Mouse (Mus musculus) forebrain, embryonic 14.5 days (tissue): ENCODE data around the gene Shf. TPM values are rescaled to one million over a fixed set of nuclear protein-coding genes. Genes with fewer than 3 reads are reported as not detected.

Experiments used
- ATAC-seq: fragments of 200-750 bp; cut with Nextera tagmentation; 2 replicates; pipeline ENCODE4 v1.8.0; 2017; ENCODE audit warnings: mild to moderate bottlenecking, moderate library complexity
- DNase-seq: peaks from one replicate; pipeline ENCODE4 v3.0.0-alpha.2; 2015; ENCODE audit warnings: low spot score
- H3K27ac ChIP-seq: fragments of 300-500 bp; sonication (generic); 2 replicates; pipeline ENCODE4 v1.5.1; 2014; ENCODE audit warnings: low read depth, mild to moderate bottlenecking, control low read depth, low read length, moderate library complexity
- H3K27me3 ChIP-seq: fragments of 300-500 bp; sonication (generic); replicated peaks from 2 replicates; pipeline ENCODE4 v1.6.1; 2014; ENCODE audit warnings: low read length, control low read depth, mixed read lengths; ENCODE audit not compliant: control insufficient read depth, insufficient read depth
- H3K36me3 ChIP-seq: fragments of 300-500 bp; sonication (generic); 2 replicates; pipeline ENCODE4 v1.6.1; 2014; ENCODE audit warnings: low read length, control low read depth; ENCODE audit not compliant: control insufficient read depth, insufficient read depth
- H3K4me1 ChIP-seq: fragments of 300-500 bp; sonication (generic); 2 replicates; pipeline ENCODE4 v1.6.1; 2014; ENCODE audit warnings: antibody characterized with exemption, low read length, control low read depth; ENCODE audit not compliant: control insufficient read depth, insufficient read depth
- H3K4me2 ChIP-seq: fragments of 300-500 bp; sonication (generic); 2 replicates; pipeline ENCODE4 v1.6.1; 2014; ENCODE audit warnings: mild to moderate bottlenecking, control low read depth, low read length
- H3K4me3 ChIP-seq: fragments of 300-500 bp; sonication (generic); 2 replicates; pipeline ENCODE4 v1.5.1; 2014; ENCODE audit warnings: low read depth, low read length, control low read depth
- H3K9ac ChIP-seq: fragments of 300-500 bp; sonication (generic); 2 replicates; pipeline ENCODE4 v1.6.1; 2014; ENCODE audit warnings: mild to moderate bottlenecking, low read length, control low read depth, moderate library complexity
- H3K9me3 ChIP-seq: fragments of 300-500 bp; sonication (generic); replicated peaks from 2 replicates; pipeline ENCODE4 v1.6.1; 2016; ENCODE audit warnings: low read length, control low read depth, mixed read lengths; ENCODE audit not compliant: control insufficient read depth
- WGBS: fragments of 180-500 bp; shearing (Covaris S2); extraction: QIAGEN DNeasy Blood & Tissue Kit; methylation state at CpG from one replicate; pipeline ENCODE4 v1.1.7; 2014; 5-methylcytosine and 5-hydroxymethylcytosine counted together
- polyA plus RNA-seq: library from polyadenylated mRNA; unstranded; fragments of >200 nt; fragmentation: Nextera tagmentation; extraction: Ambion mirVana; gene quantifications from 2 replicates; pipeline ENCODE4 v1.2.1, GENCODE M21; 2014

Shf gene
- polyA plus RNA-seq, 1 experiment from 2014 or later = 12.4 TPM

- Histone ChIP-seq H3K27me3 (peaks cover 8% of the 10 kb centered on the region), H3K4me2 (no peak overlapping the region), H3K9me3 (no peaks in the 10 kb centered on the region), H3K4me3 (no peak overlapping the region), H3K36me3 (no peaks in the 10 kb centered on the region), H3K27ac (no peak overlapping the region), H3K9ac (no peak overlapping the region), H3K4me1 (peaks cover 4% of the 10 kb centered on the region)
- DNase-seq (no peak), ATAC-seq (no peak)
- 80% methylated on average over 5 of the region's 5 CpGs for WGBS
Observed at GRCm38 (mm10) chr2:122374012-122374411, 5.0 kb upstream of the Shf start.

DNA sequence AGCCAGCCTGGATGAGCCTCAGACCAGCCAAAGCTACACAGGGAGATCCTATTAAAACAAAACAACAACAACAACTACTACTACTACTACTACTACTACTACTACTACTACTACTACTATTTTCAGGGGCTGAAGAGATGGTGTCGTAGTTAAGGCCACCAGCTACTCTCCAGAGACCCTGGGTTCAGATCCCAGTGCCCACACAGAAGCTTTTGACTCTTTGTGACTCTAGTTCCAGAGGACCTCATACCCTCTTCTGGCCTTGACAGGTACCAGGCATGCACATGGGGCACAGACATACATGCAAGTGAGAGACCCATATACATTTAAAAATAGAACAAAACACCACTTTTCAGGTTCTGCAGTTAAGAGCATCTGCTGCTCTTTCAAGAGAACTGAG, 3.6 kb upstream of the Shf start:
- WGBS = 78% methylated on average over 1 of the region's 1 CpGs
- H3K9me3 ChIP-seq = no peaks in the 10 kb centered on the region
- H3K27me3 ChIP-seq = peaks cover 8% of the 10 kb centered on the region
- no peak overlapping the region for H3K9ac ChIP-seq
- no peak overlapping the region for H3K27ac ChIP-seq
- no peak overlapping the region for H3K4me2 ChIP-seq
- no peak overlapping the region for H3K4me3 ChIP-seq
- no peak for ATAC-seq
- no peaks in the 10 kb centered on the region for H3K36me3 ChIP-seq
- peaks cover 9% of the 10 kb centered on the region for H3K4me1 ChIP-seq
- DNase-seq = no peak

DNA sequence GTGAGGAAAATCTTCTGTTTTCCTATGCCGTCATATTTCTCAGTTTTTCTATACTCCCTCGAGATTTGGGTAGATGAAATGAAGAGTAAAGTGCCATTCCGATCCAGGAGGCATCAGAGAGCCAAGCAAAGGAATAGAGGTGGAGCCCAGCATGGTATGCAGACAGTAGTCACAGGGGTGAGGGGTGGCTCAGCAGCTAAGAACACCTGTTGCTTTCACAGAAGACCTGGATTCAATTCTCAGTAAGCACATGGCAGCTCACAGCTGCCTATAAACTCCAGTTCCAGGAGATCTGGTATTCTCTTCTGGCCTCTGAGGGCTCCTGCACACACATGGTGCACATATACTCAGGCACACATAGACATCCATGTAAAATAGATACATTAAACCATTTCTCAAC, 3.1 kb upstream of the Shf start:
- H3K9me3 ChIP-seq = no peaks in the 10 kb centered on the region
- no peaks in the 10 kb centered on the region for H3K36me3 ChIP-seq
- peaks cover 14% of the 10 kb centered on the region for H3K4me1 ChIP-seq
- 71% methylated on average over 3 of the region's 3 CpGs for WGBS
- peaks cover 8% of the 10 kb centered on the region for H3K27me3 ChIP-seq
- no peak for ATAC-seq
- no peak for DNase-seq
- no peak overlapping the region for H3K4me2 ChIP-seq
- H3K4me3 ChIP-seq = no peak overlapping the region
- no peak overlapping the region for H3K9ac ChIP-seq
- no peak overlapping the region for H3K27ac ChIP-seq

DNA sequence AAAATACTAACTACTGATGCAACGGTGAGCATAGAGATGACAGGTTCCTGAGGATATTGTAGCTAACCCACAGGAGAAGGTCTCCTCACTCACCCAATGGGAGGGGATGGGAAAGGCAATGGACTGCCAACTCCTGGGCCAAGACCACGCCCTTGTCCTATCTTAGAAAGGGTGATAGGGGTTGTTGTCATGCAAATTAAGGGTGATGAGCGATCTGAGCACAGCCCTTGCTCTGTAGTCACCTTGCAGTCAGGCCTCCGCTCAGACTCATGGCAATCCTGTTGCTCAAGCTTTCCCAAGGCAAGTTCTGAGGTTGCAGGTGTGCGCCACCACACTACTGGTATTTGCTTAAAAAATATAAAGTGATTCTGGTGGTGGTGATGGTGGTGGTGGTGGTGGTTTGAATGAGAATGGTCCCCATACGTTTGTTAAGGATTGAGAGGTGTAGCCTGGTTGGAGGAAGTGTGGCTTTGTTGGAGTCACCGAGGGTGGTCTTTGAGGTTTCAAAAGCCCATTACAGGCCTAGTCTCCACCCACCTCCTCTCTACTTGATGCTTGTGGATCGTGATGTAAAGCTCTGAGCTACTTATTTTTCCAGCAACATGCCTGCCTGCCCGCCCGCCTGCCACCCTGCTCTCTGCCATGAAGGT, 1.3 kb upstream of the Shf start:
- Histone ChIP-seq H3K4me2 (no peak overlapping the region), H3K9ac (no peak overlapping the region), H3K36me3 (no peaks in the 10 kb centered on the region), H3K27ac (no peak overlapping the region), H3K9me3 (no peaks in the 10 kb centered on the region), H3K4me3 (no peak overlapping the region), H3K27me3 (peaks cover 8% of the 10 kb centered on the region), H3K4me1 (peaks cover 25% of the 10 kb centered on the region)
- no peak for ATAC-seq
- no peak for DNase-seq
- WGBS = 27% methylated on average over 10 of the region's 10 CpGs

GRCm38 (mm10) chr2:122368081-122368971, 636 bp downstream of the Shf start:
- Histone ChIP-seq H3K4me2 (peak overlapping the region; percentile 88), H3K4me1 (peaks cover 25% of the 10 kb centered on the region), H3K9ac (peak overlapping the region; percentile 92), H3K36me3 (peaks cover 6% of the 10 kb centered on the region; the same call in 1 of the 2 replicates), H3K4me3 (peak overlapping the region; percentile 84), H3K27ac (peak overlapping the region; percentile 76), H3K9me3 (no peaks in the 10 kb centered on the region), H3K27me3 (peaks cover 8% of the 10 kb centered on the region)
- WGBS = under 1% methylated on average over 30 of the region's 55 CpGs
- DNase-seq (peak; percentile 29), ATAC-seq (peak; percentile 42)

- 27% methylated on average over 3 of the region's 4 CpGs for WGBS
- Histone ChIP-seq H3K4me3 (peak overlapping the region; percentile 84), H3K9me3 (no peaks in the 10 kb centered on the region), H3K27me3 (peaks cover 8% of the 10 kb centered on the region), H3K4me1 (peaks cover 25% of the 10 kb centered on the region), H3K36me3 (peaks cover 9% of the 10 kb centered on the region; the same call in 1 of the 2 replicates), H3K4me2 (peak overlapping the region; percentile 88), H3K27ac (no peak overlapping the region), H3K9ac (peak overlapping the region; percentile 92)
- peak; percentile 17 for DNase-seq
- ATAC-seq = no peak
Observed at GRCm38 (mm10) chr2:122367701-122368080, 1.3 kb downstream of the Shf start.

- DNase-seq (no peak), ATAC-seq (no peak)
- Histone ChIP-seq H3K4me2 (peak overlapping the region; percentile 88), H3K9me3 (no peaks in the 10 kb centered on the region), H3K36me3 (peaks cover 9% of the 10 kb centered on the region; the same call in 1 of the 2 replicates), H3K27ac (peak overlapping the region; percentile 44; the same call in 1 of the 2 replicates), H3K4me1 (peaks cover 25% of the 10 kb centered on the region), H3K27me3 (peaks cover 8% of the 10 kb centered on the region), H3K4me3 (peak overlapping the region; percentile 84), H3K9ac (0 out of 2 replicates have a peak overlapping the region, but pooled peaks have one; percentile 29)
- WGBS = 51% methylated on average over 4 of the region's 4 CpGs
Observed at GRCm38 (mm10) chr2:122367181-122367580, 1.8 kb downstream of the Shf start.

GRCm38 (mm10) chr2:122366706-122367105, 2.3 kb downstream of the Shf start:
- DNase-seq = no peak
- Histone ChIP-seq H3K9ac (peak overlapping the region; percentile 8; the same call in 1 of the 2 replicates), H3K9me3 (no peaks in the 10 kb centered on the region), H3K4me3 (peak overlapping the region; percentile 84), H3K27ac (peak overlapping the region; percentile 44), H3K4me2 (peak overlapping the region; percentile 88), H3K27me3 (peaks cover 8% of the 10 kb centered on the region), H3K4me1 (peaks cover 25% of the 10 kb centered on the region), H3K36me3 (peaks cover 9% of the 10 kb centered on the region; the same call in 1 of the 2 replicates)
- 42% methylated on average over 5 of the region's 5 CpGs for WGBS
- no peak for ATAC-seq
